Mouse (Mus musculus) retina, embryonic 14.5 days (tissue): ENCODE data around the gene Bmper.

ENCODE experiments used
- DNase-seq: peaks from one replicate; pipeline ENCODE4 v3.0.0-alpha.2; 2015; ENCODE audit warnings: low spot score

The Bmper gene

DNA sequence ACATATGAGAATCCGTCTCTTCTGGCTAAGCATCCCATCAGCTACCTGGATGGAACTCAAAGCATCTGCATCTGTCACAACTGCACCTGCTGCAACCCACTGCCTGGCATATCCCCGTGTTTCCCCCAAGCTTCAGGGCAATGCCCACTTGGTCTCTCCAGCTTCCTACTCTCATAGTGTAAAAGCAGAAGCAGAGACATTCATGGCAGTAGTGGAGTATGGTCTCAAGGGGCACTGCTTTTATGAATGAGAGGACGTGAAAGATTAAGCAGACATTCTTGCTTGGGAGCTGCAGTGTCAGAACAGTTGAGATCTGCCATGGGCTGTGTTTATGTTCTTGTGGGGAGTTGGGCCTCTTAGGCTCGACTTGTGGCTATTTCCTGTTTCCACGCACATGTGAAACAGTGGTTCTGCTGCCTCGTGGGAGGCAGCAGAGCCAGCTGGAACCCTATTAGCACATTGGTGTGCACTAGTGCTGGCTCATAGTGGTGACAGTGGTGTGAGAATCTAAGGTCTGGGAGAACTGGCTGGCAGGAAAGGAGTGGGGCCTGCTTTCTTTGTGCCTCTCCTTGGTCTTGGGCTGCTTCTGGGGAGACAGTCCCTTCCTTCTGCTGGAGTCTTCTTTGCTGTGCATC, 12.6 kb downstream of the Bmper start:
- no peak for DNase-seq

DNA sequence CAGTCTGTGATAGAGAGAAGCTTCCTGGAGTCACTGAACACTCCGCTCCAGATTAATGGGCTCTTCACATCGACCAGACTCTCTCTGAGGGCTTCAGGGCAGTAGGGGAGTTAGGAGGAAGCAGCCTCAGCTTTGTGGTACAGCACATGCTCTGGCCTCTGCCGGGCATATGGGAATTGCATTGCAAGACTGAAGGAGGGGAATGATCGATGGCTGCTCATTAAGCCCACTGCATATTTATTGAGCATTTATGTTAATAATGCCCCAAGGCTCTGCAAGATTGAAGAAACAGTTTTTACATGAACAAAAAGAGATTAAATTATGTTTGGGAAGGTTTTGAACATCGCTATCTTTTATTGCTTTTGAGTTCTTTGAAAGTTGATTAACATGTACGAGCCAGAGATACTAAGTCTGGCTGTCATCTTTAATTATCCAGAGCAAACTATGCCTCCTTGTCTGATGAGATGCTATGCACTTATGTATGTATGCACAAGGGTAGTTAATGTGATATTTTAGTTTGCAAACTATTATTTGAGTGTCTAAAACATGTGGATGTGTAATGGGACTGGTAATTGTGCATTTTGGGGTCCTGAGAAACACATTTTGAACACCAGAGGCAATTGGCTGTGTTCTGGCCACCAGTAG, 13.9 kb downstream of the Bmper start:
- DNase-seq, result no peak

DNA sequence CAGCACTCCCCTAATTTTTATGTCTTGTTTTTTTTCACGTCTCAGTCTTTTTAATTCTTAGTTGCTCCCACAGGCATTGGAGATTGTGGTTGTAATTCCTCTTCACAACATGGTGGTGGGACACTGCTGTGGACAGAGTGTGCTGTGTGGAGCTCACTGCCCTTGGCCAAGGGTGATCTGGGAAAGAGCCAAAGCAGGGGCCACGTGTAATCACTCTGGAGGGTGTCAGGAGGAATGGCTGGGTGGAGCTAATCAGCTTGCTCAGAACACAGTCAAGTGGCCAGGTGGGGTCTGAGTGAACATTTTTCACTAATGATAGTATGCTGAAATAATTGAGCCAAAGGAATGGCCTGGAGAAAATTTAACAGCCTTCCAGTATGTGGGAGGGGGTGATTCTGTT, 16.1 kb downstream of the Bmper start:
- DNase-seq, result no peak

DNA sequence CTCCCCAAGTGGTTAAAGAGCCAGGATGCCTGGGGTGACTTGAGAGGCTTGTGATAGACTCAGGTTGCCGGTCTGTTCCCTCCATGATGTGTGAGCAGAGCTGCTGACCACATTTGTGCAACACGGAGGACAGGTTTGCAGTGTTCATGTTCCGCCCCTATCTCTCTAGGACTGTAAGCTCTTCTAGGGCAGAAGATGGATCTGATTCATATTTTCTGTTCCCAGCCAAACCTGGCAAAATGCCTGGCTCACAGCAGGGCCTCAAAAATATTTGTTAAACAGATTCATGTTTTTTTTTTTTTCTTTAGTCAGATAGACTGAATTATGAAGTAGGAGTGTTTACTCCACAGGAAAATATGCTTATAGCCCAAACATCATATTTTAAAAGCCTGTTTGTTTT, 20.0 kb downstream of the Bmper start:
- no peak for DNase-seq

DNA sequence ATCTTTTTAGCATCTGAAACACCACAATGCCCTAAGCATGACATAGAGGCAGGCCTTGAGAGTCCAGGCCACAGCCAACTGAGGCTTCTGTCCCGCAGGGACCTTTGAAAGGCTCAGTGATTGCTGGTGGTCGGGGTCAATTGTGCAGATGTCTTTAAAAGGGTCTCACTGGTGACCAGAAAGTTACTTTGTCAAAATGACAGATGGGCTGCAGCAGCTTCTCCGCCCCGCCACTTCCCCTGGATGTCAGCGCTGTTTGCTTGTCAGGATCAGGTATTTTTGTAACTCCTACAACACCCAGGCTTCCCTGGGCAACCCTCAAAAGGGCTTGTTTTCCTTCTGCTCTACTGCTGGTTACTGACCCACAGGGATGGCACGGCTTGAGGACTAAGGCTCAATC, 21.0 kb downstream of the Bmper start:
- no peak for DNase-seq

DNA sequence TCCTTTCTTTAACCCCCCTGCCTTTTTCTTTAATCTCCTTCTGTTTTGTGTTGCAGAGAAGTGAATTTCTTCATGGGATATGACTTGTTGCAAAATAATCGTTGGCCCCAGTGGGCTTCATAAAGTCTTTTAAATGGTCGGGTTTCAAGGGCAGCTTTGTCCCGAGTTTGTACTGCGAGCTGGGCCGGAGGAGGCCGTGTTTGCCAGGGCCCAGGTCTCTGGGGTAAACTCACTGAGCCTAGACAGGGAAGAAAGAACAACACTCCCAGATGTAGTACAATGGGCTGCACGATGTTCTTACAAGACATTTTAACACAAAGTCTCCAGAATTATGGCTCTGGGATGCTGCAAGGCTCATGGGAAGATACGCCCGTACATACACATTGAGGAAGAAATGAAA, 23.5 kb downstream of the Bmper start:
- DNase-seq, result no peak

DNA sequence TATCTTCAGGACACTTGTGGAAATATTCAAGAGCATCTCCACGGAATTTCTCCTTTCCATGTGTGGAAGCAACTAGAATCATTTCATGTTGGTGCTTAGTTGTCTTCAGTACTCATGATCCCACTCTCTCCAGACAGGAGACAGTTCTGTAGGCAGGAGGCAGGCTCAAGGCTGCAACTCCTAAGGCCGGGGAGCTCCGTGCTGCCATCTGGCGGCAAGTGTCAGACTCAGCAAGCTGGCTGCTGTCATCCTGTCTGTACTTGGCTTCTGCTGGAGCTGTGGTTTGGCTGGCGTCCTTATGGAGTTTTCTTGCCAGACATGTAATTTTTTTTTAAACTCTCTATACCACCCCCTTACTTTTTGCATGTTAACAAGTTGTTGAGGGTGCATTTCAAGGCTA, 27.1 kb downstream of the Bmper start:
- DNase-seq, result peak; percentile 86

DNA sequence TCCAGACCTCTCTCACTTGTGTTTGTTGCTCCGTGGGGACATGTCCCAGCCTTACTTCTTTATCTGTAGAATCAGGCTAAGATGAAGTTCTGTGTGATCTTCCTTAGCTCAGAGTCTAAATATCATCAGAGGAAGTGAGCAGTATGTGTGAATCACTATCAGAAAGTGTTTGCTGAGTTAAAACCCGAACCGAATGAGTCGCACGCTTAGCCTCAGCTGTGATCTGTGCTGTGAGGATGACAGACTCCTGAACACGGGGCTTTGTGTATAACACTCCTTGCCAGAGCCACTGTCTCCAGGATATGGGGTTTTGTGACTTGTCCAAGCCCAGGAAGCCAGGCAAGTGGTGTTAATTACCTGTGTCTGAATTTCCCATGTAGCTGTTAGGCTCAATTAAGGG, 28.1 kb downstream of the Bmper start:
- DNase-seq, result no peak

DNA sequence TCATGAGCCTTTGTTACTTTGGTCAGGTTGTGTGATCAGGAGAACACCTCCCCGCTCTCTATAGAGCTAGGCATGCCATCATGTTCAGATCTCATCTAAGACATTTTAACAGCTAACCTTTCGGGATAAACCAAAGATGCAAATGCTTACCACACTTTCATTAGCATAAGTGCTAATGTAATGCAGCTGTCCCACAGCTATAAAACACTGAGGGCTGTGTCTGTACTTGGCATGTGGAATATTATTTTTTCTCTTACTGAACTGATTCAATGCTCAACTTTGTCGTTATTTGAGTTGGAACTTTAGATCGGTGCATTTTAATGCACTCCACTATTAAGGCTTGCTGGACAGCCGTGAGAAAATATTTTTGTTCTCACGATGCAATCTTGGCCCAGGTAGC, 30.7 kb downstream of the Bmper start:
- no peak for DNase-seq

DNA sequence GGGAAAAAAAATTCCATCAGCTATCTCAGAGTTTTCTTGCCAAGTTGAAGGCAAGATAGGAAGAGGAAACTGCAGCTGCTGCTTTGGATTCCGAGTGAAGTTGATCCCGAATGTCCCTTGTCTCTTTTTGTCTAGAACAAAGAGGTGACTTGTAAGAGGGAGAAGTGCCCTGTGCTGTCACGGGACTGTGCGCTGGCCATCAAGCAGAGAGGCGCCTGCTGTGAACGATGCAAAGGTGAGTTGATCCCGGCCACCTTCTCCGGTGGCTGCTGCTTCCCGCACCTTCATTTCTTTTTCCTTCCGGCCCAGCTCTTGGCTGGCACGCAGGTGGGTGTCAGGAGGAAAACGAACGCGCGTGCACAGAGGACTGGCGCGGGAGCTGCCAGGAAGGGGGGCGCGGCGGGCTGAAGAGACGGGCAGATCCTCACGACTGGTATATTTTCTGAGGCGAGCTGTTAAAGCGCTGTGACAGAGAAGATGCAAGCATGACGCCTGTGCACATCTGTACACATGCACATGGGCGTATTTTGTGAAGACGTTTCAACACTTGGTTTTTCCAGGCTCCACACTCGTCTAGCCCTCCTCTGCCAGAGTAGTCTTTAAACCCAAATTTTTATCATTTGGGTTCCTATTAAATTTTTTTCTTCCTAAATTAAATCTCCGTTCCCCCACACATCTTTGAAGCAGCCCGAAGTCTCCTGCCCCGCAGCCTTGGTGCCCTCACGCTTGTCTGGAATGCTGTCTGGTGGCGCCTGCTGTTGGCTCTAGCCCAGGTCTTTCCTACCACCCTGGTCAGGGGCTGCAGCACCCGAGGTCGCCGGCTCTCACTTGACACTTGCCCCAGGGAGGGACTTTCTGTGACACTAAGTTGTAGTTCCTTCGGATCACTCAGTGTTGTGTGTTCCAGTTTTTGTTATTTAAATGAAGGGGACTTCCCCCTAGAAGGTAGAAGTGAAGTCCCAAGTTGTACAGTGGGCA, 31.6 kb downstream of the Bmper start:
- no peak for DNase-seq

DNA sequence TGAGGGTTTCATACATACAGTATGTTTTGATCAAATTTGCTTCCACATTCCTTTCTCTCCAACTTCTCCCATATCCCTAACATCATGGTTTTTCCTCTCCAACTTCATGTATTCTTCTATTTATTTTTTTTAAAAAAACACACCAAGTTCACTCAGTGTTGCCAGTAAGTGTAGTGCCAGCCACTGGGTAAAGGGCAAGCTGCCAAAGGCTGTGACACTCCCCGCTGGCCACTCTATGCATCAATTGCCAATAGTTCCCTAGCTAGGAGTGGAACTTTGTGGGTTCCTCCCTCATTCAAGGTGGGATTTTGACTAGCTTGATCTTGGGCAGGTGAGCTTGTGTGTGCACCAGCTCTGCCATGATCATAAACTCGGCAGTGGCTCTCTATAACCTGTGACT, 33.0 kb downstream of the Bmper start:
- DNase-seq, result no peak

DNA sequence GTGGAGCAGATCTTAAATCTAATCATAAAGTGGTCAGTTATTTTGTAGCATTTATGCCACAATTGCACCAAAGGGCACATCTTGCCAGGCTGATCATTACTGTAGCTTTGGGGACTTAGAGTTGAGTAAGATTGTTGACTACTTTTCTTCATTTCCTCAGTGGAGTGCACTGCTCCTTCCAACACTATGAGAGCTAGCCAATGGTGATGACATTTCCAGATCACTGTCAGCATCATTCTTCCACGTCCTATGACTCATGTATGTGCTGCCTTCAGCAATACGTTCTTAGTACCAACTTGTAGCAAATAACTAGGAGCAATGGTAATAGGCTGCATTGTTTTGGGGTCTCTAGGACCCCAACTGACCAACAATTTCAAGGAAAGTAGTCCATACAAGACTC, 33.7 kb downstream of the Bmper start:
- no peak for DNase-seq

DNA sequence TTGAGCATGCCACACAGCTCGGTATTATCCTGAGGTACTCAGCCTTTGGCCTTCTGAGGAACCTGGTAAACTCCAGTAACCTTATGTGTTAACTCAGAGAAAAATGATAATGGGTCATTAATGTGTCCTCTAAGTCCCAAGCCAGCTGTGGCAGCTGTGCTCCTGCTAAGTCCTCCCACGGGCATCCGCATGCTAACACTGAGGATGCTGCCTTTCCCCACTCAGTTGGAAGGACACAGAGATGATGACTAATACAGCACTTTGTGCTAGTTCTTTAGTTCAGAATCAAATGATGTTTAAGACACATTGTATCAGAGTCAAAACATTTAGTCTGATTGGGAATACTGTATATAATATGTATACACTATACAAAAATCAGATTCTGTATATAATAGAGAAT, 39.0 kb downstream of the Bmper start:
- DNase-seq, result no peak

DNA sequence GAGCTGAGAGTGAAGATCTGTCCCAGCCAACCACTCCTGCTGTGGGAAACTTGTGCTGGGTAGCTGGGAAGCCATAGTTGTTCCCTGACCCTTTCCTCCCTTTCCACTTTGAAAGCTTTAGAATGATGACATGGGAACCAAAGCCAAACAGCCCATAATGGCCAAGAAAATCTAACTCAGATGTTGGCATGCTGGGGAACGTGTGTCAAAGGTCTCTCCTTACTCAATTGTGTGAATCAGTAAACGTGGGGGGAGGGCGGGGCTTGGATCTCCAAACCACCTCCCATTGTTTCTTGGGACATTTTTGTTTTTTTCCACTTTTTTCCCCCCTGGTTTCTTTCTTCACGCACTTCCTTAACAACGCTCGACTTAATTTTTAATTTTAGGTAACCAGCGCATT, 40.0 kb downstream of the Bmper start:
- no peak for DNase-seq

DNA sequence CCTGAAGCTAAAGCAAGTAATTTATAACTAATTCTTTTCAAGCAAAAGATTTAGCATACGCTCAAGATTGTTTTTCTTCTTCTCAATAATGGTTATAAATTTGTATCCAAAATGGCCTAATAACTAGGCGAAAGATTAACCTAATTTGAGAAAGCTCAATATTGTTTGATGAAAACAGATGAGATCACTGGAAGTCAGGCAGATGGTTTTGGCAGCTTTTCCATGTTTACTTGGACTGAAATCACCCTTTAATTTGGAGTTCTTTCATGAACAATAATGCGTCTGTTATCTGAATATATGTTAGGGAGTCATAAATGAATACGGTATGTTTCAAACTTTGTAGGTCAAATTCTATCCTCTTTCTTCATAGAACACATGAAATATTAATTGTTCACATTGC, 41.6 kb downstream of the Bmper start:
- no peak for DNase-seq

DNA sequence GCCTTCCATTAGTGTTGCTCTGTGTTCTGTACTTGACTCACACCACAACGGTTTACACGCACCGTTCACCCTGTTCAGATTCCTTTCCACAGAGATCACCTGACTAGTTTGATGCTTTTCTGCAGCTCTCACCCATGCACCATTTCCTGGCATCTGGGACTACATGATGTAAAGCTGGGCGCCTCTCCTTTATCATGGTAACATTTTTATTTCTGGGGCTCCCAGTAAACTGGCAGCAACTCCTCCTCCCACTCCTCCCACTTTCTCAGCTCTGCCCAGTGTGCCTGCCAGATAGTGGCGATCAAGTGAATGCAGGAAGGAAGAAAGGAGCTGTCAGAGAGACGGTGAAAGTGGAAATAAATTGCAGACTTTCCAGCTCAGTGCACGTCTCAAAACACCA, 45.7 kb downstream of the Bmper start:
- no peak for DNase-seq

DNA sequence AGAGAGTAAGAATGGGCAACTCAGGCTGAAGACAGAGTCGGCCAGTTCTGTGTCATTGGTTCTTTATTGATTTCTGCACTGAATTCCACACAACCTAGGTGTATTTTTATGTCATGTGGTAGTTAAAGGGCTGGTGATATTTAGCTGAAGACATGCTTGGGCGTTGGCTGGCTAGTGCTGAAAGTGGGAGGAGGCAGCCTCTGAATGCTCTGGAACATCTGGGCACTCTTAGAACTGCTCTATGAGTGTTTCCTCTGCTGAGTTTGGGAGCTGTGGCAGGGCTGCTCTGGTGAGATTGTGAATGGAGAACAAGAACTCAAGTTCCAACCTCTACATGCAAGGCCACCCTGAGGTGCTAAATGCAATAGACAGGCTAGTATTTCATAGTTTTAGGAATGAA, 46.2 kb downstream of the Bmper start:
- DNase-seq, result no peak

DNA sequence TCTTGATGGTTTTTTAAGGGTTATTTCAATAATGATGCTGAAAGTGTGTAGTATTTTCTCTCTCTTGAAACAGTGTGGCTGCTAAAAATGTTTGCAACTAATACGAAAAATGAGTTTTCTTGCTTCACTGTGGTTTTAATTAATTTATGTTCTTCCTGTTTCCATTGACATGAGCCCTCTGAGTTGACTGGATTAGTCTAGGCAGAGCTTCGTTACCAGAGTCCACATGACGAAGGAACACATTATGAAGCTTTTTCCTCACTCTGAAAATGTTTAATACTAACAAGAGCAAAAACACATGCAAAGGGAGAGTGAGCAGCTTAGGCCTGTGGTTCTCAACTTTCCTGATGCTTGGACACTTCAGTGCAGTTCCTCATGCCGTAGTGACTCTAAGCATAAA, 53.4 kb downstream of the Bmper start:
- no peak for DNase-seq

DNA sequence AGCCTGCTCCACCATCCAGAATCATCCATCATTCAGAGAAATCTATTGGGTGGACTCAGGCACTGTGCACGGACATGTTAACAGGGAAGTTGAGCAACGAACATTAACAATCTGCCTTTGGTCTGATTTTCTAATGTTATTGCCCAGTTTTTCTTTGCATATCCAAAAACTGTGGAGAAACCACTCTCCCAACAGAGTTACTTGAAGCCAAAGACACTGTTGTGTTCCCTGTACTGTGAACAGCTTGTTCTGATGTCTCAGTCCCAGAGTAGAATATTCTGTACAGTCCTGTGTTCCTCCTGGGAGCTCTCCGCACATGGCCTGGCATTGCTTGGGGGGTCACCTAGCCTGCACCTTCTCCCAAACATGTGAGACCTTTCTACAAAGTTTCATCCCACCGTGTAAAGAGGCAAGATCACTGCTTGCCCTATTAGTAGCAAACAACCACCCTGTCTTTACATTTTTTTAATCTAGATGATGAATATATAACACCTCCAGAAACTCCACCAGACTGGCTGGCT, 62.1 kb downstream of the Bmper start:
- no peak for DNase-seq

DNA sequence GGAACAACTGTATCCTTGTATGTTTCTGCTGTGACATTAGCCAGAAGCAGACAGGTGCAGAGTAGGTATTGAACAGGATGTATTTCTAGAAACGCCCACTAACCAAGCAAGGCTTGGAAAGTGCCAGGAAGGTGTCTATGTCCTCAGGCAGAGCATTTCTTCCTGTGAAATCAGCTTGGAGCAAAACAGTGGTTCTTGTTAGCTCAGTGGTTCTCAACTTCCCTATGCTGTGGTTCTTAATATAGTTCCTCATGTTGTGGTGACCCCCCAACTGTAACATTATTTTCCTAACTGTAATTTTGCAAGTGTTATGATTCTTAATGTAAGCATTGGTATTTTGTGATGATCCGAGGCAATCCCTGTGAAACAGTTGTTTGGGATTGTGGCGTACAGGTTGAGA, 70.7 kb downstream of the Bmper start:
- no peak for DNase-seq

DNA sequence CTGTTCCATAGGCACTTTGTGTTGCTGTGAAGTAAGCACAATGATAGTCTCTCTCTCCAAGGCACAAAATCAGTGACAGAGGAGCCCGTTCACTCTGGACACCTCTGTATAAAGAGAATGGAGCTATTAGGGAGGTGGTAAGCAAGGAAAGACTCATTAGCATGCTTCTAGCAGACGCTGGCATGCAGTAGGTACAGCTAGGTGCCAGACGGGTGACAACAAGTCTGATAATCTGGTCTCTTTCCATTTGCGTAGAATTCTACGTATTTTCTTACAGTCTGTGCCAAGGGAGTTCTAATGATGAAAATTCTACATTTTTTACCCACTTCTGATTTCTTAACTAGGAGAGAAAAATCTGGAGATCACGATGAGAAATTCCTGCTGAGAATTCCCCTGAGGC, 72.7 kb downstream of the Bmper start:
- no peak for DNase-seq

DNA sequence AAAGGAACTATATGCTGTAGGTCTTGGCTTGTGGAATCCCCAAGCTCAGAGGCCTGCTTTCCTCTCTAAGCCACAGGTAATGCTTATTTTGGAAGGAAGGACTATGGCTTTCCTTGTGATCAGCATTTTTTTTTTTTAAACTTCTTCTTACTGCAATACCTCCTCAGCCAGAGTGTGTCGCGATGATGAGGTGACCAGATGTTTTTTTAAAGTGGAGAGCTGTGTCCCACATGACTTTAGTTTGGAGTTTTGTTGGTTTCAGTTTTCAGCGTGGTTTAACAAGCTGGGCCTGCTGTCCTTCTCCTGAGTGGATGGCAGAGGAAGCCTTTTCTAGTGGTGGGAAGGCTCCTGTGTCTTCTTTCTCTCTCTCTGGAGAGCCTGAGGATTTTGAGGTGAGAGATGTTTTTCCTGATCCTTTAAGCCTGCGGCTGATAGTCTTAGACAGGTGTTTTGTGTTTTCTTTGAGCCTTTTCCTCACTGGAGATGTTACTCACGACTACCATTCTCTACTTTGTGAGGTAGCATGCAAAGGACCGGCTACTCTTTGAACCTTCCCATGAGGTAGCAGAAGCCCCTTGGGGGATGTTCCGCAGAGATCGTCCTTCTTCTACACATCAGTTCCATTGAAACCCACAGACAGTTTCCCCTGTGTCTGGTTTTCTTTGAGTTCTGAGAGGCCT, 74.8 kb downstream of the Bmper start:
- DNase-seq, result no peak
